Mouse (Mus musculus) splenic B cell, adult 2 months (primary cell): Measurements from ENCODE around the gene Thbs3.

ENCODE experiments used
- DNase-seq: peaks from one replicate; pipeline ENCODE4 v3.0.0-alpha.2; 2011; ENCODE audit warnings: low read depth, low spot score
- H3K27me3 ChIP-seq: 2 replicates; pipeline ENCODE4 v1.6.1; 2012; ENCODE audit warnings: mild to moderate bottlenecking, low read length, moderate library complexity, mixed read lengths; ENCODE audit not compliant: control insufficient read depth, poor library complexity, insufficient read depth, severe bottlenecking
- H3K36me3 ChIP-seq: 2 replicates; pipeline ENCODE4 v1.6.1; 2012; ENCODE audit warnings: mild to moderate bottlenecking, low read length, moderate library complexity, mixed read lengths; ENCODE audit not compliant: control insufficient read depth, poor library complexity, insufficient read depth, severe bottlenecking

The Thbs3 gene

DNA sequence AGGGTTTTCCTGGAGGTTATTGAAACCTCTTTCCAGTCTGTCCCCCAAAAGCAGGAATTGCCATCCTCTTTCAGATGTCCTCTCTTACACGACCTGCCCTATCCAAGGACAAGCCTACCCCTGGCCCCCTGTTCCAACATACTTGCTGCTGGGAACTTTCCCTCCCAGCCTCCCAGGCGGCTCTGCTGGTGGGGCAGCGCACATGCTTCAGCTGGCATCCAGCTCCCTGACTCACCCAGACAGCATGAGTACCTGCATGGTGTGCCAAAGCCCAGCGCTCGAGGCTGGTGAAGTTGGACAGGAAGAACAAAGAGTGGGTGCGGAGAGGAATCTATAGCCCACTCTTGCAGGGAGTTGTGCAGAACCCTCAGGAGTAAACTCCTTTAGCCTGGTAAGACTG, 55.9 kb downstream of the Thbs3 start:
- DNase-seq, result no peak
- H3K36me3 ChIP-seq, result no peaks in the 10 kb centered on the region; the same call in 1 of the 2 replicates
- H3K27me3 ChIP-seq, result no peaks in the 10 kb centered on the region

DNA sequence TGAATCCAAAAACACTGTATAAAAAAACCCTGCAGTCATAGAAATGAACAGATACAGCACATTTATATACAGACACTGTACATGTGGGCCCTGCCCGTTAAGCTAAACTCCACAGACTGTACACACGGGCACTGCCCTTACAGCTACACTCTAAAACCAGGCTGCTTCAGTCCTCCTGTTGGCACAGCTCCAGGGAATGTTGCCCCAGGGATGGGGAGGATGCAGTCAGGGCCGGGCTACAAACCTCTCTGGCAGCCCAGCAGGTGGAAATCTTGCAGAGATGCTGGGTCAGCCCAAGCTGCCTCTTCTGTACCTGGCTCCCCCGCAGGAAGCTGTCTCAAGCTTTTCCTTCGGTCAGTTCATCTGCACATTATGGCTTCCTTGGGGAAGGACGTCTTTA, 56.8 kb downstream of the Thbs3 start:
- H3K36me3 ChIP-seq, result no peaks in the 10 kb centered on the region; the same call in 1 of the 2 replicates
- no peak for DNase-seq
- no peaks in the 10 kb centered on the region for H3K27me3 ChIP-seq

- no peaks in the 10 kb centered on the region for H3K27me3 ChIP-seq
- DNase-seq, result no peak
- no peaks in the 10 kb centered on the region for H3K36me3 ChIP-seq
Observed at GRCm38 (mm10) chr3:89276061-89276460, 61.1 kb downstream of the Thbs3 start.
